Mouse (Mus musculus): Measurements from ENCODE around the gene Pgm5. TPM values are rescaled to one million over a fixed set of nuclear protein-coding genes. Genes with fewer than 3 reads are reported as not detected.

Gene Pgm5
- polyA plus RNA-seq (2015; fragmentation: Nextera tagmentation; extraction: Ambion mirVana), result 0.30 and 0.31 TPM in 2 replicates

DNA sequence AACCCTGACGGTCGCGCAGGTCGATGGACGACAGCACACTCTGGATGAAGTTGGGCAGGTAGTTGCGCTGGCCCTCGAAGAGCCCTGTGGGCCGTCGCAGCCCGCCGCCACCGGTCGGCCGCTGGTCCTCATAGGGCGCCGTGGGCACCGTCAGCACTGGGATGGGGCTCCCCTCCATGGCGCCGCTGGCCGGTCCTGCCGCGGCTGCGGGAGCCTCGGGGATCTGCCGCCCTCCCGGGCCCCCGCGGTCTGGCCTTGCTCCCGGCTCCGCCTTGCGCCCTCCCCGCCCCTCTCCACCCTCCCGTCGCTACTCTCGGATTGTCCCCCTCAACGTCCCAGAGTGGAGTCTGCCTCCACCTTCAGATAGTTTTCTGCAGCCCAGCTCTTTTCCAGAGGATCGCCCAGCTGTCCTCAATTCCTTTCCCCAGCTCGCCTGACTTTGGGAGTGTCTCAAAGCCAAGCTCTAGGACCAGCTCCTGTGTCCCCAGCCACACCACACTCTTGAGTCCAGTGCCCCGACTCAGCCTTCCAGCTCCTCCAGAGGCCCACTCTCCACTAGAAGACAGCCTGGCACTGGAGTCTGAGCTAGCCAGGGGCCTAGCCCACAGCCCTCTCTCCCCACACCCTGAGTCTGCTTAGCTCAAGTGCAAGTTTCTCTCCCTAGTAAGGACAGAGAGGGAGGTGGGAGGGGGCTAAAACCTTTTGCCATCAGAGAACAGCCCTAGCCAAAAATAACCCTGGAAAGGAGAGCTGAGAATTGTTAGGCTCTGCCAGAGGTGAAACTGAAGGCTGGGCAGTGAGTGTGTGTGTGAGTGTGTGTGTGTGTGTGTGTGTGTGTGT lies at the start of gene Pgm5:
Gene Pgm5, minus strand, starts transcription at position 244 of the 840 bp plus-strand sequence.
- Histone ChIP-seq H3K4me2 (replicated peaks) (peak within 1 kb of the TSS; percentile 73), H3K27ac (no peak within 1 kb of the TSS), H3K9ac (replicated peaks) (peak within 1 kb of the TSS; percentile 60), H3K4me3 (replicated peaks) (peak within 1 kb of the TSS; percentile 42), H3K4me1 (replicated peaks) (peaks cover 7% of the 10 kb centered on the region), H3K36me3 (no peaks in the 10 kb centered on the region), H3K9me3 (no peaks in the 10 kb centered on the region), H3K27me3 (peaks cover 44% of the 10 kb centered on the region)
- 1% methylated on average over 37 of the region's 39 CpGs for WGBS
- peak; percentile 56; the same call in 1 of the 2 replicates for ATAC-seq

DNA sequence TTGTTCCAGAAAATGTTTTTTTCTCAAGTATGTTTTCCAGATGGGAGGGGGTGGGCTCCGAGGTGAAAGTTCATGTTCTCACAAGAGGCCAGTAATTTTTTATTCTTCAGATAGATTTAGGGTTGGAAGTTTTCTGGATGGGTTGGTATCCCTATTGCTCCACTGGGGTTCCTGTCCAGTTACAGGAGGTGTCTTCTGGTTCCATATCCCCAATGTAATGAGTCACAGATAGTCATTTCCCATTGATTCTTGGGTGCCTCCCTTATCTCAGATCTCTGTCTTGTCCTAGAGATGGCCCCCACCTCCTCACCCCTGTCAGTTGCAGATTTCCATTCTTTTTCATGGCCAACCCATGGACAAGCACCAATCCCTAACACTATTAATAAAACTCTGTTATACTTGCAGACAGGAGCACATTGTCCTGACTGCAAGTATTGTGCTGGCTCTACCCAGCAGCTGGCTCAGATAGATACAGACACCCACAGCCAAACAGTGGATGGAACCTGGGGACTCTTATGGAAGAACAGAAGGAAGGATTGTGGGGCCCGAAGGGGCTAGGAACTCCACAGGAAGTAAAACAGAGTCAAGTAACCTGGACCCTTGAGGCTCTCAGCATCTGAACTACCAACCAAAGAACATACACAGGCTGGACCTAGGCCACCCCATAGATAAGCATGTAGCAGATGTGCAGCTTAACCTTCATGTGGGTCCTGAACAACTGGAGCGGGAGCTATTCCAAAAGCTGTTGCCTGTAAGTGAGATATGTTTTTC lies 46.9 kb upstream of the Pgm5 start:
- no peak overlapping the region for H3K4me2 ChIP-seq (replicated peaks)
- H3K27me3 ChIP-seq, result peaks cover 15% of the 10 kb centered on the region
- H3K27ac ChIP-seq, result no peak overlapping the region
- WGBS, result 91% methylated on average over 3 of the region's 3 CpGs
- H3K9ac ChIP-seq (replicated peaks), result no peak overlapping the region
- no peak for ATAC-seq
- H3K4me3 ChIP-seq (replicated peaks), result no peak overlapping the region
- no peaks in the 10 kb centered on the region for H3K4me1 ChIP-seq (replicated peaks)
- H3K36me3 ChIP-seq, result no peaks in the 10 kb centered on the region
- no peaks in the 10 kb centered on the region for H3K9me3 ChIP-seq

DNA sequence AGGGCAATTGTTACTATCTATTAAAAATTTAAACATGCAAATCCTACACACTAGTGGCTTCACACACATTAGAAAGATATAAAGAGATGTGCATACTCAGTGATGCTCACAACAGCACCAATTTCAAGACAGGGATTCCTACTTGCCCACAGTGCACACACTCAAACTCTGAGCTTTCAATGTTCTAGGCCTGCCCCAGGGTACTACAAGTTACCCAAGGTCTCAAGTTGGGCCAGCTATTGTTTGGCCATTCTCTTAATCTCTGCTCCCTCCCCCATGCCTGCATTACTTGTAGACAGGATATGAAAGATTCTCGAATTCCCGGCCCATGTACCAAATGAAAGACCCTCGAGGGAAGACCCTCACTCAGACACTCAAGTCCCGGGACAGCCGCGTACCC lies 46.0 kb upstream of the Pgm5 start:
- 94% methylated on average over 6 of the region's 6 CpGs for WGBS
- H3K36me3 ChIP-seq, result no peaks in the 10 kb centered on the region
- no peaks in the 10 kb centered on the region for H3K4me1 ChIP-seq (replicated peaks)
- H3K4me2 ChIP-seq (replicated peaks), result no peak overlapping the region
- no peak overlapping the region for H3K9ac ChIP-seq (replicated peaks)
- no peak overlapping the region for H3K4me3 ChIP-seq (replicated peaks)
- no peak for ATAC-seq
- no peak overlapping the region for H3K27ac ChIP-seq
- peaks cover 23% of the 10 kb centered on the region for H3K27me3 ChIP-seq
- H3K9me3 ChIP-seq, result no peaks in the 10 kb centered on the region

DNA sequence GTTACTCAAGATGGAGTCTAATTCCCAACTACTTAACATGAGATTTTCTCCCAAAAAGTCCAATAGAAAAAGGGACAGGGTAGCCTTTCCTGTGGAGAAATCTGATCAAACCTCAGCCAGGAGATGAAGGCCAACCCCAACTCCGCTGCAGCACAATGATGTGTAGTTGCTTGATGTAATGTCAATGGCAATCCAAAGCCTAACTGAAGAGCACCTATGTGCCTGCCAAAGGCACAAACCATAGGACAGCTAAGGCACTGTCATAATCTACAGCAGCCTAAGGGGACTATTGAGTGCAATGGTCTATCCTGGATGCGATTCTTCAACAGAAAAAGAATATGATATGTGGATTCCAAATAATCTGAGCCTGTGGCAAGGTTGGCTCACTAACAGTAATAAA lies 41.2 kb upstream of the Pgm5 start:
- WGBS, result 56% methylated on average over 2 of the region's 2 CpGs
- Histone ChIP-seq H3K27me3 (peaks cover 67% of the 10 kb centered on the region), H3K4me2 (replicated peaks) (no peak overlapping the region)

DNA sequence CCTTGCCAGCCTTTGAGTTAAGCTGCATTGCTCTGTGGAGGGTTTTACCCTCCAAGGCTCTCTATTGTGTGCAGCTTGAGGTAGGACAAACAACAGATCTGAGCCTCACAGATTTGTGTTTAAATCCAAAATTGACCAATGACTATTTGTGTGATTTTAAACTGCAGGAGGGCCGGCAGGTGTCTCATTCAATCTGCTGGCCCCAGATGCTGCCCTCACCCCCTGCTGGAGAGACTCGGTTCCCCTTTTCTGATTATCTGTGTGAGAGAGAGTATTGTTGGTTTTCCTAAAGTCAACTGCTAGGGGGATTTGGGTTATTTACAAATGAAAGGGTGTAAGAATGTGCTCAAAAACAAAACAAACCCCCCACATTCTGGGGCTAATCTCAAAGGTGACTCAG lies 40.6 kb upstream of the Pgm5 start:
- no peak for ATAC-seq
- H3K9ac ChIP-seq (replicated peaks), result no peak overlapping the region
- no peaks in the 10 kb centered on the region for H3K9me3 ChIP-seq
- peaks cover 73% of the 10 kb centered on the region for H3K27me3 ChIP-seq
- no peaks in the 10 kb centered on the region for H3K36me3 ChIP-seq
- H3K27ac ChIP-seq, result no peak overlapping the region
- H3K4me2 ChIP-seq (replicated peaks), result no peak overlapping the region
- no peak overlapping the region for H3K4me3 ChIP-seq (replicated peaks)
- peaks cover 27% of the 10 kb centered on the region for H3K4me1 ChIP-seq (replicated peaks)
- WGBS, result 1% methylated on average over 2 of the region's 2 CpGs

More for the DNA sequence above, 41.2 kb upstream of the Pgm5 start:
- no peaks in the 10 kb centered on the region for H3K9me3 ChIP-seq
- no peak for ATAC-seq
- no peak overlapping the region for H3K27ac ChIP-seq
- peaks cover 22% of the 10 kb centered on the region for H3K4me1 ChIP-seq (replicated peaks)
- H3K4me3 ChIP-seq (replicated peaks), result no peak overlapping the region
- no peaks in the 10 kb centered on the region for H3K36me3 ChIP-seq
- H3K9ac ChIP-seq (replicated peaks), result no peak overlapping the region

DNA sequence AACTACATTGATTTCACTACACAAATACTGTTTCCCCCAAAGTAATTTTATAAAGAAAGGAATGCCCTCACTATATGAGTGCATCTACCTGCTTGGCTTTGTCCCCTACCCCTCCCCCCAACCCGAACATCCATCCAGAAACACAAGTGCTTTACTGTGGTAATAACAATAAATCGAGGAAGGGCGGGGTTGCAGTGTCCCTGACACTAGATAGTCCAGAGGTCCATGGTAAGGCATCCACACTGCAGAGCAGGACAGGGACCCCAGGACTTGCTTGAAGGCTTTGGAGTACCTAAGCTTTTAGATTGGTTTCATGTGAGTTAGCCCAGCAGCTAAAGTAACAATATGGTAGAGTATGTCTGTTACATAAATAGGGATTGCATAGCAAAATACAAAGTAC lies 40.0 kb upstream of the Pgm5 start:
- no peak overlapping the region for H3K27ac ChIP-seq
- peaks cover 78% of the 10 kb centered on the region for H3K27me3 ChIP-seq
- no peak for ATAC-seq

DNA sequence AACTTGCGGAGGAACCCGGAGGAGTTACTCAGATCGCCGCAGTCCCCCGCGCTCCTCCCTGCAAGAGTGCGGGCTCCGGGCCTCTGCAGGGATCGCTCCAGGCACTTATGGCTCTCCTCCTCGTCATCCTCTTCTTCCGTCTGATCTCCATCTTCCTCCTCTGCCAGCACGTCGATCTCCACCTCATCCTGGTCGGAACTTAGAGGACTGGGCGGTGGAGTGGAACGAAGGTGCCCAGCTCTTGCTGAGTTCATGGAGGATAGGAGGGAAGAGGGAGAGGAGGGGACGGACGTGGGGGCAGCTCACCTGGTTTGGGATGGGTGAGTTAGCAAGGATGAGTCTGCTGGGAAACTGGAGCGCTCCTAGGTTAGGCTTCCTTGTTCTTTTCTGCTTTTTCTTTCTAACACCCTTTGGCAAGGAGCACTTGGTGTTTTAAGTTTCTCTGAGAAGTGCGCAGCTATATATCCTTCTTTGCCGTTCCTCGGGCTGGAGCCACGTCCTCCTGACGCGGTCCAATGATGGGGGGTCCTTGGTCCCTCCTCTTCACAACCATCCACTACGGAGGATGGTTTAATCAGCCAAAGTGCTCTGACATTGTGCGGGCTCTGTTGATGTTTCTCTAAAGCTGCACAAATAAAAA lies 39.0 kb upstream of the Pgm5 start, which contains the start of gene Foxd4:
Gene Foxd4, minus strand, starts transcription at position 617 of the 640 bp plus-strand sequence.
- peaks cover 87% of the 10 kb centered on the region for H3K27me3 ChIP-seq
- no peaks in the 10 kb centered on the region for H3K9me3 ChIP-seq
- peak within 1 kb of the TSS; percentile 37 for H3K9ac ChIP-seq (replicated peaks)
- H3K4me1 ChIP-seq (replicated peaks), result peaks cover 31% of the 10 kb centered on the region
- no peak for ATAC-seq
- no peaks in the 10 kb centered on the region for H3K36me3 ChIP-seq
- no peak within 1 kb of the TSS for H3K27ac ChIP-seq
- 1% methylated on average over 27 of the region's 27 CpGs for WGBS
- H3K4me3 ChIP-seq (replicated peaks), result peak within 1 kb of the TSS; percentile 45
- peak within 1 kb of the TSS; percentile 82 for H3K4me2 ChIP-seq (replicated peaks)

More for the DNA sequence above, 40.0 kb upstream of the Pgm5 start:
- Histone ChIP-seq H3K9me3 (no peaks in the 10 kb centered on the region), H3K4me1 (replicated peaks) (peaks cover 31% of the 10 kb centered on the region), H3K9ac (replicated peaks) (no peak overlapping the region), H3K36me3 (no peaks in the 10 kb centered on the region), H3K4me2 (replicated peaks) (no peak overlapping the region), H3K4me3 (replicated peaks) (no peak overlapping the region)
- 3% methylated on average over 3 of the region's 3 CpGs for WGBS

DNA sequence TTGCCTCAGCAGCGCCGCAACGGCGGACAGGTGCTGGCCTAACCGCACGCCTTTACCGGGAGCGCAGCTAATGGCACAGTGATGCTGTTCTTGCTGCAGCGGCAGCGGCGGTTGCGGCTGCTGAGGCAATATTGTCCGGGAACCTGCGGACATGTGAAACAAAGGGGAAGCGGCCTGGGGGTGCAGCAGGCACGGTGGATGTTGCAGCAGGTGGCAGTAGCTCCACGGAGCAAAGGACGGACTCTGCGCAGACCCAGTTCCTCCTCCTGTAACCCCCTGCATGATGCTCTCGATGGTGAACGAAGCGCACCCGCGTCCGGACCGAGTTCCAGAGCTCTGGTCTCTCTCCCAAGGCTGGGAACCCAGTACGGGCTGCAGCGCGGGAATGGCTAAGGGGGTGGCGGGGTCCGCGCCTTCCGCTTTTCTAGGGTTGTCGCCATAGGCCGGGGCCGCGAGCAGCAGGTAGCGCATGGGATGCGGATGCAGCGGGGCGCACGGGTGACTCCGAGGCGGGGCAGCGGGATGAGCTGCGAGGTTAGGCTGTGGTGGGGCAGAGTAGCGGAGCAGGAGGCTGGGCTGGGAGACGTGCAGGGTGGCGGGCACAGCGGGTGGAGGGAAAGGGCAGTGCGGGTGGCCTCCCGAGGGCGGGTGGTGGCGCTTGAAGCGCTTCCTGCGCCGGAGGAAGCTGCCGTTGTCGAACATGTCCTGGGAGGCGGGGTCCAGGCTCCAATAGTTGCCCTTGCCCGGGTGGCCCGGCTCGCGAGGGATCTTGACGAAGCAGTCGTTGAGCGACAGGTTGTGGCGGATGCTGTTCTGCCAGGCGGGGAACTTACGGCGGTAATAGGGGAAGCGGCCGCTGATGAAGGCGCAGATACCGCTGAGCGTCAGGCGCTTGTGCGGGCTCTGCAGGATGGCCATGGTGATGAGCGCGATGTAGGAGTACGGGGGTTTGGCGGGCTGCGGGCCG lies 38.2 kb upstream of the Pgm5 start:
- H3K9me3 ChIP-seq, result no peaks in the 10 kb centered on the region
- no peaks in the 10 kb centered on the region for H3K36me3 ChIP-seq
- H3K4me3 ChIP-seq (replicated peaks), result peak overlapping the region; percentile 45
- H3K4me1 ChIP-seq (replicated peaks), result peaks cover 31% of the 10 kb centered on the region
- peak; percentile 72 for ATAC-seq
- under 1% methylated on average over 78 of the region's 84 CpGs for WGBS
- H3K4me2 ChIP-seq (replicated peaks), result peak overlapping the region; percentile 82
- peaks cover 91% of the 10 kb centered on the region for H3K27me3 ChIP-seq
- H3K27ac ChIP-seq, result no peak overlapping the region
- H3K9ac ChIP-seq (replicated peaks), result peak overlapping the region; percentile 37

DNA sequence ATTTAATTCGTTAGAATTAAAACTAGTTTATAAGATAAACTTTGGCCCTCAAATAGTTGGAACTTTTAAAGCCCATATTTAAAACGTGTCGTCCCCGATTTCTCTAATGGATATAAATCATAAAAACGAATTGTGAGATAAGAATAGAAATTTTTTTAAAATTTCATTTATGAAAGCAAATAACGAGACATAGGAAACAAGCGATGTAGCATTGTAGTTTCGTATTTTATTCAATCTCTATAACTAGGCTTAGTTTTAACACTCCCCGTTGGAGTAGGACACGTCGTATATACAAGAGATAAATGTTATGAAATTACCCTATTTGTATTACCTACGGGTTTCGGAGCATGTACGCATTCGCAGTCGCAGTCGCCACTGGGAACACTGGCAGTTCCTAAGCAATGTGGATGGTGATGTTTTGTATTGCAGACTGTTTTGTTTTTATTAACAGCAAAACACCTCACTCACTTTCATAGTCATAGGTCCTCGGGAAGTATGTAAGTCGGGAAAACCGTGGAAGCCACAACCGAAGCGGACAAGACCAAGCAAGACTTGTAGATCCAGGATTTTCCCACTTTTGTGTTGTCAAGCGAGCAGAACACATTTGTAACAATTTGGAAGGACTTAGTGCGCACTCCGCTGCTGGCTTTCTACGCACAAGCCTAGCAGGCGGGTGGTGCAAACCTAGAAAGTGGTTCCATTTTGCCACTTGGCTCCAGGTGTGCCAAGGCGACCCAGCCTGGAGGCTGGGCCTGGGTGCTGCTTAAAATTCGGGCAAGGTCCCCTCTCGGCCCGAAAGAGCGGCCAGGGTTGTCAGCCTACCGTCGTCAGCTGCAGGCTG lies 37.3 kb upstream of the Pgm5 start:
- Histone ChIP-seq H3K4me1 (replicated peaks) (peaks cover 31% of the 10 kb centered on the region), H3K4me3 (replicated peaks) (peak overlapping the region; percentile 45), H3K4me2 (replicated peaks) (peak overlapping the region; percentile 82), H3K9me3 (no peaks in the 10 kb centered on the region), H3K27me3 (peaks cover 83% of the 10 kb centered on the region), H3K36me3 (no peaks in the 10 kb centered on the region), H3K27ac (no peak overlapping the region), H3K9ac (replicated peaks) (no peak overlapping the region)
- WGBS, result 2% methylated on average over 34 of the region's 34 CpGs
- ATAC-seq, result no peak; the same call in 1 of the 2 replicates

DNA sequence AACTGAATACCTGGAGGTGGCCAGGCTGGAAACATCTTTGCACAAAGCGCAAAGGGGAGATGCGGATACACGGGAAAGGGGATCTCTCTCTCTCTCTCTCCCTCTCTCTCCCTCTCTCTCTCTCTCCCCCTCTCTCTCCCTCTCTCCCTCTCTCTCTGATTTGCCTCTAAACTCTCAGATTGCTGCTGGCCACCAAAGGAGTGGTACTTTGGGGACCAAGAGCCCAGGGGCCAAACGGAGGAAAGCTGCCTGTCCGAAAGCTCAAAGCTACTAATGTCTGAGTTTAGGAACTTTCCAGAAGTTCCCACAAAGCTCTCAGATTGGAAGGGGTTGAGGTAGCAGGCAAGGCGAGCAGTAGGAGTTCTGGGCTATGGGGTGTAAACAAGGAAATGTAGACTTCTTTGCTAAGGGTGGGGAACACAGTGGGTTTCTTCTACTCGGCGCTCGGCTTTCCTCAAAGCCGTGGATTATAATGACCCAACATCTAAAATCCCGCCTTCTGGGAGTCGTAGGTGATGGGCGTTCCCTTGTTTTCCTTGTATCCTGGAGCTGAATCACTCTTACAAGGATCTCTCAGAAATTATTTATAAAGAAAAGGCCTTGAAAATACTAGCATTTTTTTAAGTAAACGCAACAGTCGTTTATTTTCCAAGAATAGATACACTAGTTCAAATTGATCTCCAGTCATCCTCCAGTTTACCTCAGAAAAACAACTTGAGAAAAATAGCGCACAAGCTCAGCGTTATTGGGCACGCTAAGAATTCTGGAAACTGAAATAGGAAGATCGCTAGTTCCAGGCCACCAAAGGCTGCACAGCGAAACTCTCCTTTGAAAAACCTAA lies 36.5 kb upstream of the Pgm5 start:
- Histone ChIP-seq H3K27ac (no peak overlapping the region), H3K4me2 (replicated peaks) (no peak overlapping the region; the same call in 1 of the 2 replicates), H3K9ac (replicated peaks) (no peak overlapping the region), H3K36me3 (no peaks in the 10 kb centered on the region), H3K4me3 (replicated peaks) (peak overlapping the region; percentile 21), H3K9me3 (no peaks in the 10 kb centered on the region), H3K4me1 (replicated peaks) (peaks cover 31% of the 10 kb centered on the region), H3K27me3 (peaks cover 77% of the 10 kb centered on the region)
- WGBS, result 1% methylated on average over 20 of the region's 20 CpGs
- ATAC-seq, result no peak
